Mouse (Mus musculus) ES-E14 (cell line): ENCODE measurements around the gene Abhd17c.

Experiments
- CHD2 ChIP-seq: IDR thresholded peaks from 2 replicates; pipeline ENCODE4 v1.6.1; 2014; ENCODE audit warnings: mild to moderate bottlenecking, low read depth, low read length, inconsistent platforms
- HCFC1 ChIP-seq: IDR thresholded peaks from 2 replicates; pipeline ENCODE4 v1.6.1; 2012; ENCODE audit warnings: low read length, inconsistent platforms, borderline replicate concordance; ENCODE audit not compliant: insufficient read depth
- MAFK ChIP-seq: IDR thresholded peaks from 2 replicates; pipeline ENCODE4 v1.6.1; 2014; ENCODE audit warnings: mild to moderate bottlenecking, low read depth, low read length, inconsistent platforms; ENCODE audit not compliant: insufficient read depth
- ZC3H11A ChIP-seq: IDR thresholded peaks from 2 replicates; pipeline ENCODE4 v1.6.1; 2012; ENCODE audit warnings: low read depth, mild to moderate bottlenecking, inconsistent platforms, low read length, borderline replicate concordance
- ZNF384 ChIP-seq: IDR thresholded peaks from 2 replicates; pipeline ENCODE4 v1.6.1; 2012; ENCODE audit warnings: low read depth, low read length, inconsistent platforms

DNA sequence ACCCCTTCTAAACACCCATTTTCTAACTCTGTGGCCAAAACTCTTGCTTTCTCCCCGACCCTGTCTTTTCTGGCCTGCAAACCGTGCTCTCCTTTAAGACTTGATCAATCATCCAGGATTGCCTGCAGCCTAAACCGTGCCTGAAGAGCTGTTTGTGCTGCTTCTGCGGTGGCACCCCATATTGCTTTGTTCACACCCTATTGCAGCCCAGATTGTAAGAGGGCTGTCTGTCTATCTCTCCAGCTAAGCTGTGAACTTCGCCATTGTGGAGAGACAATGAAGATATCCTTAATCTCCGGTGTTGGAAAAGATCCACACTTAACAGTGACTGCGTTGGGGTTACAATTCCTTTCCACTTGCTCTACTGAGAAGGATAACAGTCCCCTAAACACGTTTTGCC, 77.4 kb downstream of the Abhd17c start:
- TF ChIP-seq ZC3H11A (no peak), HCFC1 (no peak), MAFK (no peak), ZNF384 (no peak), CHD2 (no peak)
